Mouse (Mus musculus) cerebellum, adult 9-10 months (tissue): ENCODE measurements around the gene Dusp1.
A peak's percentile ranks its signal among the peaks of the same experiment; 100 is the strongest.

Source experiments
- DNase-seq: peaks from one replicate; pipeline ENCODE4 v3.0.0; 2022

Gene Dusp1

GRCm38 (mm10) chr17:26561651-26562181 lies at the start of gene Dusp1:
Gene Dusp1 (minus strand): TSS chr17:26562128.
- peak; percentile 67 for DNase-seq

DNA sequence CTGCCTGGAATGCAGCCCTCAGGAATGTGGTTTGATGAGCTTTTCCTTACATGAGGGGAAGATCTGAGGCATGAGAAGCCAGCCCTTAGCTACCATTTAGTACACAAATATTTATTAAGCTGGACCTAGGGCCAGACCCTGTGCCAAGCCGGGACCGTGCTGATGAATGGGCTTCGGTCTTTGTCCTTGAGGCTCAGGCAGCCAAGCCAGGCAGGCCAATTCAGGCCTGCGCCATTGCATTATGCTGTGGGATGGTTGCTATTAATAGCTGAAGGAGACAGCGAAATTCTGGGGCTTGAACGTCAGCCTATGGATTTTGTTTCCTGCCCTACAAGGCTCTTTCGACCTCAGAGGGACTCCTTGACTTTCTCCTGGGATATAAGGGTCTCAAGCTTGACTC lies 49.4 kb upstream of the Dusp1 start:
- DNase-seq = no peak

GRCm38 (mm10) chr17:26609820-26610219 lies 47.9 kb upstream of the Dusp1 start:
- DNase-seq = no peak

DNA sequence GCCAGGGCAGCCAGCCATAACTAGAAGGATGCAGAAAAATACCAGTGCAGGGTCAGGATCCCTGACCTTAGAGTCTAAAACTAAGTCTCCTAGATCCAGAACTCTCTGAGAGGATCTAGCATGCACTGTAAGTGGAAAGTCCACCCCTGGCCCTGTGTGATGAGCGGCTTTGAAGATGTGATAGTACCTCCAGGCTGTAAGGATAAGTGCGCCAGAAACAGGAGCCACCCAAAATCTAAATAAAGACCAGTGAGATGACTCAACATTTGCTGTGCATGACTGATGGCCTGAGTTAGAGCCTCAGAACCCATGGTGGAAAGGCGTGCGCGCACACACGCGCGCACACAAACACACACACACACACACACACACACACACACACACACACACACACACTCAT lies 46.9 kb upstream of the Dusp1 start:
- DNase-seq = no peak

DNA sequence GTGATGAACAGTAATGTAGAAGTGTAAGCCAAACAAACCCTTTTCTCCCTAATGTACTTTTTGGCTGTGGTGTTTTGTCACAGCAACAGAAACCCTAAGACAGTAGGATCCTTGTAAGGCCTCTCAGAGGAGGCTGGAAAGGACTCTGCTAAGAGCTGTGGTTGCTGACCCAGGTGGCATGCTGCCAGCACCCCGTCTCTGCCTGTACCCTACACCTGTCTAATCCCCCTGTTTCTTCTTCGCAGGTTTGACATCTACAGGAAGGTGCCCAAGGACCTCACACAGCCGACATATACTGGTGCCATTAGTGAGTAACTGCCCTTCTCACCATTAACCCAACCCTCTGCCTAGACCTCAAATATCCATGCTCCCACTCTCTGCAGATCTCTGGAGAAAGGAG lies 46.4 kb upstream of the Dusp1 start:
- DNase-seq = no peak

DNA sequence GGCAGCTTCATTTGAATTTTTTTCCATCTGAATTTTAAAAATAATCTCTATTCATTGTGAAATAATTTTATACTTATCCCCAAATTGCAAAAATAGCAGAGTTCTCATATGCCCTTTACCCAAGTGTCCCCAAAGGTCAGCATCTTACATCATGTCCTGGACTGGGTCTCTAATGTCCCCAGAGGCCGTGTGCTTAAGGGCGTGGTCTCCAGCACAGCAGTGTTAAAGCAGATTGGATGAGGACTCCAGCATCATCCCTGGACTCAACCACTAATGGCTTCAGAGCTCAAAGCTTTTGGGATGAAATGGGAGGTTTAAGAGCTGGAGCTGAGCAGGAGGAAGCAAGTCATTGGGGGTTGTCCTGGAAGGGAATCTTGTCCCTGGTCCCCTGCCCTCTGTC lies 44.6 kb upstream of the Dusp1 start:
- no peak for DNase-seq

- DNase-seq = no peak
Observed at GRCm38 (mm10) chr17:26605636-26606035, 43.7 kb upstream of the Dusp1 start.

- DNase-seq = no peak
Observed at GRCm38 (mm10) chr17:26603311-26603710, 41.4 kb upstream of the Dusp1 start.

- peak; percentile 72 for DNase-seq
Observed at GRCm38 (mm10) chr17:26602371-26602885, 40.5 kb upstream of the Dusp1 start.

DNA sequence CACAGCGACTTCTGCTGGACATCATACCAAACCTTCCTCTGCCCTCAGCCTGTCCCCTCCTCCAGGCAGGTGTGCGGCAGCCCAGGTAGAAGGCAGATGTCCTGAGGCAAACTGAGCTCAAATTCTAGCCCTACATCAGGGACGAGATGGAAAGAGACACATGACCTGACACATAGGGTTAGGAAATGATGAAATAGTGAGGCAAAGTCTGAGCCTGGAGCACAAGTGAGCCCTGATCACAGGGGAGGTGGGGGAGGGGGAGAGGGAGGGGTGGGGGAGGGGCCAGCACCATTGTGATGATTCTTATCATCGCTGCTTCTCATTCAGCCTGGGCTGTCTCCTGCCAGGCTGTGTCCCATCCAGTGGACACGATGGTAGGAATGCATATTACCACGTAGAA lies 40.0 kb upstream of the Dusp1 start:
- no peak for DNase-seq

DNA sequence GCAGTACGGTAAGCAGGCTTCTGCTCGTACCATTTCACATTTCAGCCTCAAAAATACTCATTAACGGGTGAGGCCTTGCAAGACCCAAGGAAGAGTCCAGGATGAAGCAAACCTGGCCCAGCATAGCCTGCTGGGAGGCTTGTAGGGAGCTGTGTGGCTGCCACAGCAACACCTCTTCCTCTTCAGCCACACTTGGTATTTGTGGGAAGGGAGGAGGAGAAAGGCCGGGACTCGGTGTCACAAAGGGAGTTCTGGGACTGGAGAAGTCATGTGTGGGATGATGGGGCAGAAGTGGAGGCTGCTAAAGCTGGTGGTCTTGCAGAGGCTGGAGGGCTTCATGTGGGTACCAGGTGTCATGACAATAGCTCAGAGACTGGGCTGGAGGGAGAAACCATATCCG lies 39.6 kb upstream of the Dusp1 start:
- no peak for DNase-seq

GRCm38 (mm10) chr17:26600913-26601447 lies 39.1 kb upstream of the Dusp1 start:
- no peak for DNase-seq

GRCm38 (mm10) chr17:26598845-26599244 lies 36.9 kb upstream of the Dusp1 start:
- no peak for DNase-seq

GRCm38 (mm10) chr17:26596856-26597481 lies 35.0 kb upstream of the Dusp1 start:
- DNase-seq = peak; percentile 62

DNA sequence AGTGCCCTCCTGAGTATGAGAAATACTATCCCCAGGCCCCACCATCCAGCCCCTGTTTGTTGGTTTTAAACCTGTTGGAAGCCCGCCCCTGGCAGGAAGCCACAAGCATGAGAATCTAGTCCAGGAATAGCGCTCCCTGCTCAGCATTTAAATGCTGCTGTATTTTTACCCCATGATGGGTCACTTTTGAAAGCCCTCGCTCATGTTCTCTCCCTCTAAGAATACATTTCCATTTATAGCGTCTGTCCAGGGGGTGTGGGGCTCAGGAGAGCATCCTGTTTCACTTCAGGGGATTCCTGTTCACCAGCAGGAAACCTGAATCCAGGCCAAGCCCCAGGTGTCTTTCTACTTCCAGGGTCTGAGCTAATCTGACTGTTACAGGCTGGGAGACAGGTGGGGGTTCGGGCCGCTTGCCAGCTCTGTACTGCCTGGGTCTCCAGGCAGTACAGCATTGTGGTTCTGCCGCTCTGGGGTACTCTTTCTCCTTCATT lies 34.3 kb upstream of the Dusp1 start:
- peak; percentile 93 for DNase-seq

- DNase-seq = no peak
Observed at GRCm38 (mm10) chr17:26595448-26596167, 33.7 kb upstream of the Dusp1 start.

GRCm38 (mm10) chr17:26594958-26595357 lies 33.0 kb upstream of the Dusp1 start:
- no peak for DNase-seq

DNA sequence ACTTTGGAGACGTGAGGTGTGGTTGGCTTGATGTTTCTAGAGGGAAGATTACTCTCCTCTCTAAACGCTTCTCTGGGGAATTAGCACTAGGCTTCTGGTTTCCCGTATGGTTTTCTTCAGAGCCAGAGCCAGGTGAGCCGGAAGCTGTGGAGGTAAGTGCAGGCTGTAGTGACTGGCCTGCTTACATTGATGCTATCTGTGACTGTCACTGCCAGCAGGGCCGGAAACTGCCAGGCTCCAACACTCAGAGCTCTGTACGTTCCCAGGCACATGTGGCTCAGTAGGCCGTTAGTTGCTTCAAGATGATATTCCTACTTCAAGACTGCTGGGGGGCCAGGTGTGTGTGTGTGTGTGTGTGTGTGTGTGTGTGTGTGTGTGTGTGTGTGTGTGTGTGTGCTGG lies 32.2 kb upstream of the Dusp1 start:
- DNase-seq = no peak

GRCm38 (mm10) chr17:26593199-26593598 lies 31.3 kb upstream of the Dusp1 start:
- DNase-seq = no peak

GRCm38 (mm10) chr17:26592510-26592909 lies 30.6 kb upstream of the Dusp1 start:
- DNase-seq = no peak

DNA sequence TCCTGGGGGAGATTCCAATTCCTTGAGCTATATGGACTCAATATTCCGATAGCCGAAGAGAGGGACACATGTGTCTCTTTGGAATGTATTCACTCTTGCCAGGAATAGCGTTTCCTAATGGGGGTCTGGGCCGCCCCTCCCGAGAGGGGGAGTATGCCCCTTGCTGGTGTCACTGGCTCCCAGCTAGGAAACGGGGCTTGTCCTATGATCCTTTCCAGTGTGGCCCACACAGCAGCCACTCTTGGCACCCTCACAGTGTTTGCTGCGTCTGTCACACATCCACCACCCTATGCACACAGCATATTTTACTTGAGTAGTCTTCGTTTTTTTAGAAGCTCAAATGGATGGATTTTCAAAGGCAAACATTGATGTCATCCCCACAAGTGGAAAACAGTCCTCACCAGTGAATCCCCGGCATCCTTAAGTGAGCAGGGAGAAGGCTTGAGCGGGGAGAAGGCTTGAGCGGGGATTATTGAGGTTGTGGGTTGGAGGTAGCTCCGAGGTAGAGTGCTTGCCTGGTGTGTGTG lies 26.1 kb upstream of the Dusp1 start:
- no peak for DNase-seq

DNA sequence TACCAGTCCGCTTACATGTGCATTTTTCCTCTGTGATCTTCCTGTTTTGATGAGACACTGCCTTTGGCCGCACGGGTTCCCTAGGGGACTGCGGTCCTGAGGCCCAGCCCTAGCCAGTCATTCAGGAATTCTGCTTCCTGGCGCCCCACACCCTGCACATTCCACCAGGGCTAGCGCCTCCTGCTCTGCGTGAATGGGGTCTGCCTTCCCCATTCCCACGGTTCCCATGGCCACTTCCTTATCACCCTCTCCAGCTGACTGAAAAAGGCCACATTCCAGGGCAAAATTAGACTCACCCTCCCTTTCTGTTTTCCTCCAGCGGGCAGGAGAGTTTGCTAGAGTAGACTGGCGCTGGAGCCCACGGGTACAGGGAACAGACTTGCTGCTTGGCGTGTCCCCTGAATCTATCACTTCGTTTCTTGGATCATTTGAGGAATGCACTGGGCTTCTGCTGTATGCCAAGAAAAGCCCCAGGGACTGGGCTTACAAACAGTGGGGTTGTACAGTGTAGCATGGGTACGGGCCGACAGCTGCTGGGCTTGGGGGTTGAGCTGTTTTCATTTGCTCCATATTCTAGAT lies 22.7 kb upstream of the Dusp1 start:
- no peak for DNase-seq

DNA sequence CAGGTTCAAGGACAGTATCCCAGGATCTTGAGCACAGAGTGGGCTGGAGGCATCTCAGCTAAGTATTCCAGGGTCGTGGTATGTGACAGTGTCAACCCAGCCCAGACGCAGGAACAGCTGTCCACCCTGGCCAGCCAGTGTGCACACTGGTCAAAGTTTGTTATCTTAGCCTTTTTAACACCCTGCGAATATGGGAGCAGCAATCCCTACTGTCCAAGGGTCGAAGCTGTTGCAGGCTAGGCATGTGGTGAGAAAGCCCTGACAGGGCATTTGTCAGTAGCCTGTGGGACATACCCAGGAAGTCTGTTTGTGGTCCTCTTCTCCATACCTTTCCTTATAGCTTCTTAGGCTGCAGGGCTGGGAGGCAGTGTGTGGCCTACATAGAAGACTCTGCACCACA lies 22.1 kb upstream of the Dusp1 start:
- no peak for DNase-seq
